34 mouse cellular contexts compared by ENCODE assay signal in the genomic region with DNA sequence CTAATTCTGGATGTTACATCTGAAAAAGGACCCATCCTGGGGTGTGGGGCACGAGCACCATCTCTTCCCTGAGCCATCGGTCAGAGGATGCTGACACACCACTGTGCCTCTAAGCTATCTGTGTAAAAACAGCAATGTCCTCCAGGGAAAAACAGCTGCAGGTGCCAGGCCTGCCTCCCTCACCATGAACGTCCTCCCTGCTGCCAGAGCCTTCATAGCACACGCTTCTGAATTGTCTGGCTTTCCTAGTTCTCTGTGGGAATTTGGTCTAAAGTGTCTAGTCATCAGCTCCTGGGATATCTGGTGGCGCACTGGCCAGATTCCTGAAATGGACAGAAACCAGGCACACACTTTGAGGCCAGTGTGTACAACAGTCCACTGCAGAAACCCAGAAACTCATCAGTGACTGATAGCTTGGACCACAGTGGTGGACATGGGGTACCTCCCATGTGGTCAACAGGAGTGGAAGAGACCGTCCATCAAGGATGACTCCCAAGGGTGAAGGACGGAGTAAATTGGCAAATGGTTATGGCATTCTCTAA. TPM values are rescaled to one million over a fixed set of nuclear protein-coding genes. Genes with fewer than 3 reads are reported as not detected.
"Had no signal": no experiment of that assay in that cellular context is flagged by ENCODE, and none has a peak within 500 bp of the region (broad histone marks: within the 10 kb centered on the region; RNA-seq: fewer than 3 reads in every experiment).

No protein-coding gene starts in this region.

- DNase-seq: left cerebral cortex, postnatal 4 days; liver; liver, embryonic 13.5 days; liver, postnatal 0 days; lung, adult 18-20 months; lung, adult 2 months; lung, embryonic 14.5 days; lung, postnatal 10 days; lung, postnatal 14 days; lung, postnatal 36 days; midbrain, embryonic 14.5 days had no signal

- H3K4me1 ChIP-seq: limb, embryonic 10.5 days; limb, embryonic 12.5 days; limb, embryonic 13.5 days; limb, embryonic 15.5 days; liver, embryonic 12.5 days; liver, embryonic 13.5 days; liver, embryonic 15.5 days; midbrain, embryonic 10.5 days; midbrain, embryonic 12.5 days; midbrain, embryonic 15.5 days; neural tube, embryonic 12.5 days; neural tube, embryonic 13.5 days had no signal

- H3K9ac ChIP-seq: limb, embryonic 12.5 days; limb, embryonic 13.5 days; limb, embryonic 15.5 days; liver, embryonic 12.5 days; liver, embryonic 13.5 days; liver, embryonic 14.5 days; liver, embryonic 15.5 days; liver, postnatal 0 days; lung, embryonic 14.5 days; lung, embryonic 15.5 days; midbrain, embryonic 12.5 days; midbrain, embryonic 15.5 days; neural tube, embryonic 12.5 days; neural tube, embryonic 13.5 days had no signal

- H3K27me3 ChIP-seq: limb, embryonic 12.5 days; limb, embryonic 13.5 days; limb, embryonic 15.5 days; liver, embryonic 12.5 days; liver, embryonic 13.5 days; liver, embryonic 15.5 days; lung, embryonic 15.5 days; midbrain, embryonic 12.5 days; midbrain, embryonic 15.5 days; neural tube, embryonic 12.5 days; neural tube, embryonic 13.5 days had no signal

- H3K27ac ChIP-seq: limb, embryonic 10.5 days; limb, embryonic 12.5 days; limb, embryonic 13.5 days; limb, embryonic 15.5 days; liver, embryonic 12.5 days; liver, embryonic 13.5 days; liver, embryonic 14.5 days; liver, embryonic 15.5 days; lung, embryonic 15.5 days; macrophage; midbrain, embryonic 10.5 days; midbrain, embryonic 12.5 days; midbrain, embryonic 15.5 days; neural tube, embryonic 12.5 days; neural tube, embryonic 13.5 days had no signal

- ATAC-seq: liver, embryonic 12.5 days; liver, postnatal 0 days; lung, postnatal 0 days; midbrain, embryonic 15.5 days; midbrain, embryonic 16.5 days had no signal

- H3K9me3 ChIP-seq: limb, embryonic 10.5 days; limb, embryonic 15.5 days; liver, embryonic 13.5 days; liver, embryonic 15.5 days had no signal

- H3K36me3 ChIP-seq: limb, embryonic 10.5 days; limb, embryonic 12.5 days; limb, embryonic 13.5 days; limb, embryonic 15.5 days; liver, embryonic 12.5 days; liver, embryonic 13.5 days; liver, embryonic 15.5 days; lung, embryonic 15.5 days; midbrain, embryonic 10.5 days; midbrain, embryonic 12.5 days; midbrain, embryonic 15.5 days; neural tube, embryonic 12.5 days; neural tube, embryonic 13.5 days had no signal

- H3K4me2 ChIP-seq: limb, embryonic 12.5 days; limb, embryonic 13.5 days; limb, embryonic 15.5 days; liver, embryonic 11.5 days; liver, embryonic 12.5 days; liver, embryonic 13.5 days; liver, embryonic 15.5 days; lung, embryonic 14.5 days; lung, embryonic 15.5 days; midbrain, embryonic 12.5 days; midbrain, embryonic 15.5 days; neural tube, embryonic 12.5 days; neural tube, embryonic 13.5 days had no signal

- H3K4me3 ChIP-seq: limb, embryonic 10.5 days; limb, embryonic 12.5 days; limb, embryonic 13.5 days; limb, embryonic 15.5 days; liver, embryonic 12.5 days; liver, embryonic 13.5 days; liver, embryonic 15.5 days; lung, embryonic 15.5 days; megakaryocyte, embryonic 14.5 days; midbrain, embryonic 10.5 days; midbrain, embryonic 12.5 days; midbrain, embryonic 15.5 days; myocyte; neural tube, embryonic 12.5 days; neural tube, embryonic 13.5 days had no signal

RNA-seq across cellular contexts. Expression of gene Ggt1, which starts 38.9 kb away (rescaled TPM):
- total RNA-seq: megakaryocyte progenitor cell, adult 5-6 weeks; monocyte, adult 5-6 weeks had no signal
- polyA plus RNA-seq: macrophage had no signal

RNA-seq across cellular contexts. Expression of gene Lrrc75b, which starts 40.1 kb away (rescaled TPM):
- total RNA-seq: megakaryocyte progenitor cell, adult 5-6 weeks; megakaryocyte-erythroid progenitor cell, adult 5-6 weeks; monocyte, adult 5-6 weeks had no signal
- polyA plus RNA-seq: liver, adult 2 months; macrophage had no signal

RNA-seq across cellular contexts. Expression of gene Susd2, which starts 43.5 kb away (rescaled TPM):
- total RNA-seq: monocyte, adult 5-6 weeks had no signal
